Mouse (Mus musculus) stomach, postnatal 0 days (tissue): Measurements from ENCODE around the gene Acadm. TPM values are rescaled to one million over a fixed set of nuclear protein-coding genes. Genes with fewer than 3 reads are reported as not detected.

ENCODE experiments used
- ATAC-seq: fragments of 200-750 bp; cut with Nextera tagmentation; 2 replicates; pipeline ENCODE4 v1.8.0; 2017; ENCODE audit not compliant: low FRiP score, low TSS enrichment
- DNase-seq: peaks from one replicate; pipeline ENCODE4 v3.0.0-alpha.2; 2016; ENCODE audit warnings: low spot score
- H3K27ac ChIP-seq: fragments of 300-500 bp; sonication (generic); replicated peaks from 2 replicates; pipeline ENCODE4 v1.5.1; 2014; ENCODE audit warnings: mild to moderate bottlenecking, control low read depth
- H3K27me3 ChIP-seq: fragments of 300-500 bp; sonication (generic); 2 replicates; pipeline ENCODE4 v1.6.1; 2014; ENCODE audit warnings: low read length; ENCODE audit not compliant: control insufficient read depth, insufficient read depth
- H3K36me3 ChIP-seq: fragments of 300-500 bp; sonication (generic); 2 replicates; pipeline ENCODE4 v1.6.1; 2014; ENCODE audit warnings: low read length, mixed read lengths; ENCODE audit not compliant: control insufficient read depth, insufficient read depth
- H3K4me1 ChIP-seq: fragments of 300-500 bp; sonication (generic); replicated peaks from 2 replicates; pipeline ENCODE4 v1.6.1; 2014; ENCODE audit warnings: antibody characterized with exemption; ENCODE audit not compliant: control insufficient read depth, insufficient read depth
- H3K4me2 ChIP-seq: fragments of 300-500 bp; sonication (generic); replicated peaks from 2 replicates; pipeline ENCODE4 v1.6.1; 2014; ENCODE audit warnings: low read depth, mild to moderate bottlenecking, control low read depth, moderate library complexity
- H3K4me3 ChIP-seq: fragments of 300-500 bp; sonication (generic); 2 replicates; pipeline ENCODE4 v1.5.1; 2014; ENCODE audit warnings: low read depth, low read length, control low read depth
- H3K9ac ChIP-seq: fragments of 300-500 bp; sonication (generic); 2 replicates; pipeline ENCODE4 v1.6.1; 2014; ENCODE audit warnings: mild to moderate bottlenecking, low read length, control low read depth, mixed read lengths
- H3K9me3 ChIP-seq: fragments of 300-500 bp; sonication (generic); 2 replicates; pipeline ENCODE4 v1.6.1; 2016; ENCODE audit warnings: low read length; ENCODE audit not compliant: control insufficient read depth
- CTCF ChIP-seq: IDR thresholded peaks from 2 replicates; pipeline ENCODE4 v1.5.1; 2016; ENCODE audit warnings: antibody characterized with exemption, low read depth, mild to moderate bottlenecking, moderate library complexity
- EP300 ChIP-seq: optimal IDR thresholded peaks from 2 replicates; pipeline ENCODE3; 2016; ENCODE audit warnings: antibody characterized with exemption
- WGBS: fragments of 180-500 bp; shearing (Covaris S2); extraction: QIAGEN DNeasy Blood & Tissue Kit; methylation state at CpG from one replicate; pipeline ENCODE4 v1.1.7; 2014; 5-methylcytosine and 5-hydroxymethylcytosine counted together
- polyA plus RNA-seq: library from polyadenylated mRNA; unstranded; fragments of >200 nt; fragmentation: Nextera tagmentation; extraction: Ambion mirVana; gene quantifications from 2 replicates; pipeline ENCODE4 v1.2.1, GENCODE M21; 2015

The Acadm gene
- polyA plus RNA-seq, 1 experiment from 2014 or later = 85.5 TPM

- peak overlapping the region; percentile 75 for H3K4me2 ChIP-seq
- no peaks in the 10 kb centered on the region for H3K36me3 ChIP-seq
- WGBS = 12% methylated on average over 19 of the region's 21 CpGs
- no peaks in the 10 kb centered on the region for H3K4me1 ChIP-seq
- ATAC-seq (no peak), DNase-seq (no peak)
- H3K9me3 ChIP-seq = no peaks in the 10 kb centered on the region
- H3K4me3 ChIP-seq = peak overlapping the region; percentile 48
- H3K9ac ChIP-seq = no peak overlapping the region
- no peaks in the 10 kb centered on the region for H3K27me3 ChIP-seq
- no peak overlapping the region for H3K27ac ChIP-seq
- TF ChIP-seq EP300 (no peak), CTCF (no peak)
These were observed 29.7 kb upstream of the Acadm start for GRCm38 (mm10) chr3:153973949-153974760.

- Histone ChIP-seq H3K36me3 (no peaks in the 10 kb centered on the region), H3K4me3 (peak within 1 kb of the TSS; percentile 48), H3K9ac (peak within 1 kb of the TSS; percentile 50), H3K4me2 (peak within 1 kb of the TSS; percentile 75), H3K27me3 (no peaks in the 10 kb centered on the region), H3K4me1 (no peaks in the 10 kb centered on the region), H3K27ac (no peak within 1 kb of the TSS), H3K9me3 (no peaks in the 10 kb centered on the region)
- under 1% methylated on average over 56 of the region's 66 CpGs for WGBS
- peak; percentile 54; the same call in 1 of the 2 replicates for ATAC-seq
- TF ChIP-seq EP300 (no peak), CTCF (no peak)
- DNase-seq = no peak
These were observed 28.9 kb upstream of the Acadm start, which contains the start of gene Slc44a5 for GRCm38 (mm10) chr3:153973171-153973948. Gene Slc44a5 (plus strand): TSS chr3:153973436.

- Histone ChIP-seq H3K27ac (no peak overlapping the region), H3K9me3 (no peaks in the 10 kb centered on the region), H3K36me3 (no peaks in the 10 kb centered on the region), H3K27me3 (no peaks in the 10 kb centered on the region), H3K4me3 (no peak overlapping the region), H3K4me1 (no peaks in the 10 kb centered on the region), H3K9ac (no peak overlapping the region), H3K4me2 (no peak overlapping the region)
- ATAC-seq (no peak), DNase-seq (no peak)
- 80% methylated on average over 4 of the region's 4 CpGs for WGBS
- no peak for TF ChIP-seq EP300
- TF ChIP-seq CTCF = no peak
These were observed 25.0 kb upstream of the Acadm start for GRCm38 (mm10) chr3:153969451-153969850.

- Histone ChIP-seq H3K4me3 (no peak overlapping the region), H3K27ac (no peak overlapping the region), H3K36me3 (no peaks in the 10 kb centered on the region), H3K9ac (no peak overlapping the region), H3K27me3 (no peaks in the 10 kb centered on the region), H3K4me2 (no peak overlapping the region), H3K9me3 (no peaks in the 10 kb centered on the region), H3K4me1 (no peaks in the 10 kb centered on the region)
- 52% methylated on average over 4 of the region's 4 CpGs for WGBS
- TF ChIP-seq CTCF (peak; percentile 74), EP300 (no peak)
- no peak for ATAC-seq
- peak; percentile 39 for DNase-seq
These were observed 24.1 kb upstream of the Acadm start for GRCm38 (mm10) chr3:153968549-153968948.

GRCm38 (mm10) chr3:153967447-153967846 is 23.0 kb upstream of the Acadm start:
- no peak overlapping the region for H3K9ac ChIP-seq
- ATAC-seq = no peak
- H3K27ac ChIP-seq = no peak overlapping the region
- H3K9me3 ChIP-seq = no peaks in the 10 kb centered on the region
- H3K4me1 ChIP-seq = no peaks in the 10 kb centered on the region
- H3K36me3 ChIP-seq = no peaks in the 10 kb centered on the region
- no peak overlapping the region for H3K4me2 ChIP-seq
- no peak for DNase-seq
- 61% methylated on average over 5 of the region's 5 CpGs for WGBS
- H3K27me3 ChIP-seq = no peaks in the 10 kb centered on the region
- H3K4me3 ChIP-seq = no peak overlapping the region
- TF ChIP-seq CTCF (no peak), EP300 (no peak)
